Mouse (Mus musculus): ENCODE measurements around the gene Nms. TPM values are rescaled to one million over a fixed set of nuclear protein-coding genes. Genes with fewer than 3 reads are reported as not detected.

Gene Nms
- 0.15 and 1.3 TPM in 2 replicates for total RNA-seq (2014; rRNA removed)
- polyA plus RNA-seq (2015; fragmentation: Nextera tagmentation; extraction: Ambion mirVana): 0.38 and 0.85 TPM in 2 replicates

- Histone ChIP-seq H3K9me3 (ENCODE audit: low read length) (no peaks in the 10 kb centered on the region), H3K4me1 (ENCODE audit: insufficient read depth) (no peaks in the 10 kb centered on the region), H3K36me3 (ENCODE audit: insufficient read depth) (no peaks in the 10 kb centered on the region), H3K9ac (no peak within 1 kb of the TSS), H3K27me3 (ENCODE audit: insufficient read depth, low read length) (0 out of 2 replicates have a peak, but pooled peaks cover 3% of the 10 kb centered on the region), H3K4me2 (ENCODE audit: low read depth) (no peak within 1 kb of the TSS), H3K27ac (ENCODE audit: low read depth, low read length) (no peak within 1 kb of the TSS), H3K4me3 (ENCODE audit: low read depth, low read length) (no peak within 1 kb of the TSS)
- ATAC-seq (no peak), DNase-seq (no peak)
- WGBS: 71% methylated on average over 6 of the region's 6 CpGs
- TF ChIP-seq CTCF (IDR thresholded peaks at IDR 0.05; ENCODE audit: low read depth): no peak
Measured at GRCm38 (mm10) chr1:38938849-38939248, at the start of gene Nms. Gene Nms (plus strand): TSS chr1:38939149.

- H3K27ac ChIP-seq (ENCODE audit: low read depth, low read length): no peak overlapping the region
- H3K4me3 ChIP-seq (ENCODE audit: low read depth, low read length): no peak overlapping the region
Measured at GRCm38 (mm10) chr1:38891444-38891843, 47.5 kb upstream of the Nms start.

GRCm38 (mm10) chr1:38893081-38893480 is 45.9 kb upstream of the Nms start:
- ATAC-seq (0 out of 2 replicates have a peak, but pooled peaks have one; percentile 14), DNase-seq (peak; percentile 10)
- 20% methylated on average over 5 of the region's 5 CpGs for WGBS

More at GRCm38 (mm10) chr1:38891444-38891843, 47.5 kb upstream of the Nms start:
- TF ChIP-seq CTCF (IDR thresholded peaks at IDR 0.05; ENCODE audit: low read depth): no peak
- H3K9me3 ChIP-seq (ENCODE audit: low read length): no peaks in the 10 kb centered on the region
- H3K27me3 ChIP-seq (ENCODE audit: insufficient read depth, low read length): no peaks in the 10 kb centered on the region
- DNase-seq (no peak), ATAC-seq (no peak)
- H3K4me1 ChIP-seq (ENCODE audit: insufficient read depth): peaks cover 8% of the 10 kb centered on the region
- no peak overlapping the region for H3K9ac ChIP-seq
- 93% methylated on average over 5 of the region's 5 CpGs for WGBS
- no peak overlapping the region for H3K4me2 ChIP-seq (ENCODE audit: low read depth)
- peaks cover 17% of the 10 kb centered on the region; the same call in 1 of the 2 replicates for H3K36me3 ChIP-seq (ENCODE audit: insufficient read depth)

GRCm38 (mm10) chr1:38897431-38898248 is 41.3 kb upstream of the Nms start, which contains the start of gene Chst10:
Gene Chst10 (minus strand): TSS chr1:38898161.
- under 1% methylated on average over 67 of the region's 67 CpGs for WGBS
- peak within 1 kb of the TSS; percentile 69 for H3K4me2 ChIP-seq (ENCODE audit: low read depth)
- peak within 1 kb of the TSS; percentile 82 for H3K9ac ChIP-seq
- 0 out of 2 replicates have a peak, but pooled peaks cover 10% of the 10 kb centered on the region for H3K36me3 ChIP-seq (ENCODE audit: insufficient read depth)
- no peaks in the 10 kb centered on the region for H3K27me3 ChIP-seq (ENCODE audit: insufficient read depth, low read length)
- peak; percentile 42; the same call in 1 of the 2 replicates for TF ChIP-seq CTCF (IDR thresholded peaks at IDR 0.05; ENCODE audit: low read depth)
- H3K4me3 ChIP-seq (ENCODE audit: low read depth, low read length): peak within 1 kb of the TSS; percentile 73
- H3K9me3 ChIP-seq (ENCODE audit: low read length): no peaks in the 10 kb centered on the region
- ATAC-seq: peak; percentile 89
- H3K27ac ChIP-seq (ENCODE audit: low read depth, low read length): peak within 1 kb of the TSS; percentile 92
- H3K4me1 ChIP-seq (ENCODE audit: insufficient read depth): peaks cover 15% of the 10 kb centered on the region
- peak; percentile 91 for DNase-seq

More at GRCm38 (mm10) chr1:38893081-38893480, 45.9 kb upstream of the Nms start:
- Histone ChIP-seq H3K4me2 (ENCODE audit: low read depth) (no peak overlapping the region), H3K36me3 (ENCODE audit: insufficient read depth) (peaks cover 13% of the 10 kb centered on the region; the same call in 1 of the 2 replicates), H3K4me1 (ENCODE audit: insufficient read depth) (peaks cover 15% of the 10 kb centered on the region), H3K27ac (ENCODE audit: low read depth, low read length) (peak overlapping the region; percentile 42; the same call in 1 of the 2 replicates), H3K9ac (peak overlapping the region; percentile 29; the same call in 1 of the 2 replicates), H3K27me3 (ENCODE audit: insufficient read depth, low read length) (no peaks in the 10 kb centered on the region), H3K9me3 (ENCODE audit: low read length) (no peaks in the 10 kb centered on the region), H3K4me3 (ENCODE audit: low read depth, low read length) (no peak overlapping the region)
- TF ChIP-seq CTCF (IDR thresholded peaks at IDR 0.05; ENCODE audit: low read depth): no peak

GRCm38 (mm10) chr1:38902571-38902970 is 36.4 kb upstream of the Nms start:
- Histone ChIP-seq H3K4me2 (ENCODE audit: low read depth) (no peak overlapping the region), H3K27ac (ENCODE audit: low read depth, low read length) (no peak overlapping the region), H3K36me3 (ENCODE audit: insufficient read depth) (no peaks in the 10 kb centered on the region), H3K9me3 (ENCODE audit: low read length) (no peaks in the 10 kb centered on the region), H3K4me1 (ENCODE audit: insufficient read depth) (no peaks in the 10 kb centered on the region), H3K9ac (no peak overlapping the region), H3K27me3 (ENCODE audit: insufficient read depth, low read length) (no peaks in the 10 kb centered on the region), H3K4me3 (ENCODE audit: low read depth, low read length) (no peak overlapping the region)
- no peak for ATAC-seq
- no peak for TF ChIP-seq CTCF (IDR thresholded peaks at IDR 0.05; ENCODE audit: low read depth)
- WGBS: 68% methylated on average over 5 of the region's 5 CpGs
- no peak for DNase-seq

GRCm38 (mm10) chr1:38903985-38904384 is 35.0 kb upstream of the Nms start:
- H3K4me2 ChIP-seq (ENCODE audit: low read depth): no peak overlapping the region
- H3K27ac ChIP-seq (ENCODE audit: low read depth, low read length): no peak overlapping the region
- H3K9ac ChIP-seq: no peak overlapping the region
- WGBS: 73% methylated on average over 2 of the region's 2 CpGs
- H3K9me3 ChIP-seq (ENCODE audit: low read length): no peaks in the 10 kb centered on the region
- no peaks in the 10 kb centered on the region for H3K4me1 ChIP-seq (ENCODE audit: insufficient read depth)
- DNase-seq: no peak
- no peak overlapping the region for H3K4me3 ChIP-seq (ENCODE audit: low read depth, low read length)
- no peak for ATAC-seq
- no peaks in the 10 kb centered on the region for H3K27me3 ChIP-seq (ENCODE audit: insufficient read depth, low read length)
- H3K36me3 ChIP-seq (ENCODE audit: insufficient read depth): no peaks in the 10 kb centered on the region
- TF ChIP-seq CTCF (IDR thresholded peaks at IDR 0.05; ENCODE audit: low read depth): no peak

GRCm38 (mm10) chr1:38928996-38929395 is 10.0 kb upstream of the Nms start:
- no peak for TF ChIP-seq CTCF (IDR thresholded peaks at IDR 0.05; ENCODE audit: low read depth)
- H3K27ac ChIP-seq (ENCODE audit: low read depth, low read length): no peak overlapping the region
- no peak; the same call in 1 of the 2 replicates for ATAC-seq

More at GRCm38 (mm10) chr1:38928996-38929395, 10.0 kb upstream of the Nms start:
- Histone ChIP-seq H3K9me3 (ENCODE audit: low read length) (no peaks in the 10 kb centered on the region), H3K27me3 (ENCODE audit: insufficient read depth, low read length) (no peaks in the 10 kb centered on the region), H3K4me3 (ENCODE audit: low read depth, low read length) (no peak overlapping the region), H3K36me3 (ENCODE audit: insufficient read depth) (no peaks in the 10 kb centered on the region), H3K9ac (no peak overlapping the region), H3K4me2 (ENCODE audit: low read depth) (no peak overlapping the region), H3K4me1 (ENCODE audit: insufficient read depth) (no peaks in the 10 kb centered on the region)
- no peak for DNase-seq
- 76% methylated on average over 4 of the region's 4 CpGs for WGBS
